Mouse (Mus musculus): ENCODE measurements at regions not wholly inside any gene's neighbourhood (a gene's known extent, or its start where the extent isn't known, plus 50 kb on each side); places are given as distances from the start of the nearest gene placed in this dataset.

DNA sequence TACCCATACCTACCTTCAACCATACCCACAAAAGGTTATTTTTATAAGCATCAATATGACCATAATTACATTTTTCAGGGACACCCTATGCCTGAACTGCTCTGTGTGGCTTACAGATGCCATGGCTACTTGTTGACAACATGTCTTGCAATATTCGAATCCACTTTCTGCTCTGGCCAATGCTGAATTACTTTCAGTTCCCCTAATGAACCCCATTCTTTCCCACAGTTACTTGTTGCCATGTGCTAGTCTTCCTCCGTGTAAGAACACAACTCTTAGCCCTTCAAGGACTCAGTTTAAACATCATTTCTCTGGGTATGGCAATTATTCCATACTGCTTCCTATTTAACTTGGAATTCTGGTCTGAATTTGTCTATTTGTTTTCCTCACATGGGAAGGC, 110.4 kb upstream of the Prdm1 start:
- Histone ChIP-seq H3K4me2 (replicated peaks; ENCODE audit: low read depth) (no peak overlapping the region), H3K36me3 (ENCODE audit: control insufficient read depth, insufficient read depth) (no peaks in the 10 kb centered on the region), H3K27me3 (replicated peaks; ENCODE audit: control insufficient read depth, insufficient read depth, low read length) (no peaks in the 10 kb centered on the region), H3K4me1 (replicated peaks; ENCODE audit: control insufficient read depth, insufficient read depth, low read length) (no peaks in the 10 kb centered on the region), H3K27ac (ENCODE audit: low read depth, low read length) (no peak overlapping the region), H3K4me3 (ENCODE audit: low read depth, low read length) (no peak overlapping the region), H3K9ac (ENCODE audit: low read depth, low read length) (no peak overlapping the region), H3K9me3 (ENCODE audit: control insufficient read depth) (no peaks in the 10 kb centered on the region)
- WGBS: 84% methylated on average over 2 of the region's 2 CpGs
- ATAC-seq: no peak
- TF ChIP-seq CTCF (IDR thresholded peaks at IDR 0.05; ENCODE audit: low read depth): no peak

DNA sequence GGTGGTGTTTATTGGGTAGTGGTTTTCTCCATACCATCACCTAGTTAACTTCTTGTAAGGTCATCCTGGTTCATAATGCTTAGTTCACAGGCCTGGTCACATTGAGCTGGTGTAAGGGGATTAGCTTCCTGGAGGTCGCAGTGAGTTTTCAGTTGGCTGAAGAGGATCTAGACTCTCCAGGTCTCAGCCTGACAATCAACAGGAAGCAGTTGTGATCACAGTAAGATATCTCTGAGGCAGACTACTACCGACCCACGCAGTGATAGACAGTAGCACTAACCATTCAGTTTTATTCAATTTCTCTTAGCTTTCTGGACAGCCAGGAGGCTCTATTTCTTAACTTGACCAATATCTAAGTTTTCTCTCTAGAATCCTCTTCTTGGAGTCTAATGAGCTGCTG, 108.5 kb upstream of the Prdm1 start:
- no peaks in the 10 kb centered on the region for H3K36me3 ChIP-seq (ENCODE audit: control insufficient read depth, insufficient read depth)
- no peak for TF ChIP-seq CTCF (IDR thresholded peaks at IDR 0.05; ENCODE audit: low read depth)
- H3K9me3 ChIP-seq (ENCODE audit: control insufficient read depth): no peaks in the 10 kb centered on the region
- no peak for ATAC-seq
- H3K9ac ChIP-seq (ENCODE audit: low read depth, low read length): no peak overlapping the region
- H3K4me3 ChIP-seq (ENCODE audit: low read depth, low read length): no peak overlapping the region
- WGBS: 74% methylated on average over 3 of the region's 3 CpGs
- no peaks in the 10 kb centered on the region for H3K27me3 ChIP-seq (replicated peaks; ENCODE audit: control insufficient read depth, insufficient read depth, low read length)
- no peak overlapping the region for H3K4me2 ChIP-seq (replicated peaks; ENCODE audit: low read depth)
- H3K4me1 ChIP-seq (replicated peaks; ENCODE audit: control insufficient read depth, insufficient read depth, low read length): no peaks in the 10 kb centered on the region
- no peak overlapping the region for H3K27ac ChIP-seq (ENCODE audit: low read depth, low read length)

DNA sequence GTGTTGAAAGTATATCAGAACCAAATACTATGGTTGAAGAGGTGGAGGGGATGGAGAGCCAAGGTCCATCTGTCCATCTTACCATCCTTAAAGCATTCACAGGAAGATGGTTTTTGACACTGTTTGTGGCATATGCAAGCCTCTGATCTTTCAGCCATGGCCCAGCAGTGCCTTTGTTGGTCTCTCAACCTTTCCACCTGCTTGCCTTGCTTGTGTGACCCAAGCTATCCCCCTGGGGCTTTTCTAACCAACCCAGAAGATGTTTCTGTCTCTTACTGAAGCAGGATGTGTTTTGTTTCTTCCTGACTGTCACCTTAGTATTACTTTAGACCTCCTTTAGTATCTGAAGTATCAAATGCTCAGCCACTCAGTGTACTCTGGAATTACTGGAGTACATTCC, 107.8 kb upstream of the Prdm1 start:
- no peak overlapping the region for H3K9ac ChIP-seq (ENCODE audit: low read depth, low read length)
- H3K9me3 ChIP-seq (ENCODE audit: control insufficient read depth): no peaks in the 10 kb centered on the region
- ATAC-seq: no peak
- no peak overlapping the region for H3K4me2 ChIP-seq (replicated peaks; ENCODE audit: low read depth)
- no peaks in the 10 kb centered on the region for H3K36me3 ChIP-seq (ENCODE audit: control insufficient read depth, insufficient read depth)
- H3K4me1 ChIP-seq (replicated peaks; ENCODE audit: control insufficient read depth, insufficient read depth, low read length): no peaks in the 10 kb centered on the region
- H3K27ac ChIP-seq (ENCODE audit: low read depth, low read length): no peak overlapping the region
- TF ChIP-seq CTCF (IDR thresholded peaks at IDR 0.05; ENCODE audit: low read depth): no peak
- H3K4me3 ChIP-seq (ENCODE audit: low read depth, low read length): no peak overlapping the region
- no peaks in the 10 kb centered on the region for H3K27me3 ChIP-seq (replicated peaks; ENCODE audit: control insufficient read depth, insufficient read depth, low read length)

DNA sequence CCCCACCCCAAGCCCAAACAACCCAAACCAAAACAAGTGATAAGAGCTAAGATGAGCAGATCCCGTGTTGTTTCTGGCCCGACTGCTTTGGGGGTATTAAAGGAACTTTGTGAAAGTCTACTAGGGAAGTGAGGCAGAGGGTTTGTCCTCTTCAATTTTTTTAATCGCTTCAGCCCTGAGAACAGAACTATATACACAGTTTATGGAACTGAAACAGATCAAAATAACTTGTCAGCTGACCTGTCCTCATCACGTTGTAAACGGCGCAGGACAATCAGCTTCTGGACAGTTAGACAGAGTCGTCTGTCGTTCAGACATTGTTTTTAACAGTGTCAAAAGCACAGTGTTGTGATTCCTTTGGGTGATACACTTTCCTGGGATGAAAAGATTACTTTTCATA, 103.3 kb upstream of the Prdm1 start:
- H3K9me3 ChIP-seq (ENCODE audit: control insufficient read depth): no peaks in the 10 kb centered on the region
- no peak overlapping the region for H3K27ac ChIP-seq (ENCODE audit: low read depth, low read length)
- ATAC-seq: no peak
- no peak overlapping the region for H3K9ac ChIP-seq (ENCODE audit: low read depth, low read length)
- H3K4me3 ChIP-seq (ENCODE audit: low read depth, low read length): no peak overlapping the region
- WGBS: 59% methylated on average over 8 of the region's 8 CpGs
- H3K4me2 ChIP-seq (replicated peaks; ENCODE audit: low read depth): no peak overlapping the region
- H3K36me3 ChIP-seq (ENCODE audit: control insufficient read depth, insufficient read depth): no peaks in the 10 kb centered on the region
- TF ChIP-seq CTCF (IDR thresholded peaks at IDR 0.05; ENCODE audit: low read depth): no peak
- no peaks in the 10 kb centered on the region for H3K4me1 ChIP-seq (replicated peaks; ENCODE audit: control insufficient read depth, insufficient read depth, low read length)
- no peaks in the 10 kb centered on the region for H3K27me3 ChIP-seq (replicated peaks; ENCODE audit: control insufficient read depth, insufficient read depth, low read length)

DNA sequence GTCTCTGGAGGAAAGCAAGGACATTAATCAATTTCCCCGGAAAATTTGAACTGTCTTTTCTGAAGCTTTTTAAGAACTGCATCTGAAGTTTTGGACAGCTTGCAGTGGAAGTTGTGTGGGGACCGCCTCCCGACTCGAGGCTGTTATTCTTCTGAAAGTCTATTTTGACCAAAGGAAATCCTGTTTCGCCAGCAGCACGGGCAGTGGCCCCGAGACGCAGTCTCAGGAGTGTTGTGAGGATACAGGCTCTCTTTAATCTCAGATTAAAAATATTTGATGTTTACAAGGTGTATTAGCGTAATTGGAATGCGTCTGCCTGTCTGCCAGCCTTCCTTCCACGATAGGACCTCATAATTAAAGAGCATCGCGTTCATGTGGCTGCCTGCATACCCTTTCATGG, 102.2 kb upstream of the Prdm1 start:
- no peaks in the 10 kb centered on the region for H3K27me3 ChIP-seq (replicated peaks; ENCODE audit: control insufficient read depth, insufficient read depth, low read length)

DNA sequence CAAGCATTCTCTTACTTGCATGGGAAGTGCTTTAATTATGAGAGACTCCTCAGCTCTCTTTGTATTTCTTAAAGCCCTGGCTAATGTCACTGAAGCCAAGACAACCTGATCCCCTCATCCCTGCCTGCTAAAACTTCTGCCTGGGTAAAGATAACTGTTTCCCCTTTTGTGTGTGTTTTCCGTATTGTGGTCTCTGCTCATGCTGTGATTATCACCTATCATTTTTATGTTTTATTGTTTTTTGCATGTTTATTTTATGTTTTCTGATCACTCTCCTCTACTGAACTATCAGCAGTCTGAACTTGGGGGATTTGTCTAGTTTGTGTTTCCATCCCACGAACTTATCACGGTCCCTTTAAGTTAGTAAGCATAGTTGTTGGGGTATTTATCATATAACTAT, 100.1 kb upstream of the Prdm1 start:
- H3K27ac ChIP-seq (ENCODE audit: low read depth, low read length): no peak overlapping the region
- TF ChIP-seq CTCF (IDR thresholded peaks at IDR 0.05; ENCODE audit: low read depth): no peak
- H3K4me3 ChIP-seq (ENCODE audit: low read depth, low read length): no peak overlapping the region
- no peaks in the 10 kb centered on the region for H3K27me3 ChIP-seq (replicated peaks; ENCODE audit: control insufficient read depth, insufficient read depth, low read length)
- no peak overlapping the region for H3K4me2 ChIP-seq (replicated peaks; ENCODE audit: low read depth)
- H3K4me1 ChIP-seq (replicated peaks; ENCODE audit: control insufficient read depth, insufficient read depth, low read length): no peaks in the 10 kb centered on the region
- ATAC-seq: no peak
- 90% methylated on average over 3 of the region's 3 CpGs for WGBS
- no peak overlapping the region for H3K9ac ChIP-seq (ENCODE audit: low read depth, low read length)
- H3K9me3 ChIP-seq (ENCODE audit: control insufficient read depth): no peaks in the 10 kb centered on the region
- no peaks in the 10 kb centered on the region for H3K36me3 ChIP-seq (ENCODE audit: control insufficient read depth, insufficient read depth)

More for the DNA sequence above, 102.2 kb upstream of the Prdm1 start:
- ATAC-seq: no peak
- Histone ChIP-seq H3K27ac (ENCODE audit: low read depth, low read length) (no peak overlapping the region), H3K36me3 (ENCODE audit: control insufficient read depth, insufficient read depth) (no peaks in the 10 kb centered on the region), H3K4me3 (ENCODE audit: low read depth, low read length) (no peak overlapping the region), H3K4me2 (replicated peaks; ENCODE audit: low read depth) (no peak overlapping the region), H3K9ac (ENCODE audit: low read depth, low read length) (no peak overlapping the region), H3K9me3 (ENCODE audit: control insufficient read depth) (no peaks in the 10 kb centered on the region), H3K4me1 (replicated peaks; ENCODE audit: control insufficient read depth, insufficient read depth, low read length) (no peaks in the 10 kb centered on the region)
- WGBS: 70% methylated on average over 13 of the region's 13 CpGs
- TF ChIP-seq CTCF (IDR thresholded peaks at IDR 0.05; ENCODE audit: low read depth): no peak

DNA sequence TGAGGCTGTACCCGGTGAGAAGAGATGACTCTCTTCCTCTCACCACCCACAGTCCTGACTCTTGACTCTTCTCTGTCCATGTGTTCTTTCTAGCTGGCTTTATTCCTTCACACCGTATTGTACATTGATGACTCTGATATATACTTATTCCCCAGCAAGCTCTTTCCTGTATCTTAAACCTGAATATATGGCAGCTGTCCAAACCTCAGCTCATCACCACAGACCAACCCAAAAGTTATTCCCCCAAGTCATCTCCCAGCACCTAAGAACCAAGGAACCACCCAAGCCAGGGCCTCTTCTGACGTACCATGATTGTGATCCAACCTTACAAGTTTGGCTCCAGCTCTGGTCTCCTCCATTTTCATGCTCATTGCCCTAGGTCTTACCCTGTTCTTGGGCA, 99.1 kb upstream of the Prdm1 start:
- Histone ChIP-seq H3K9ac (ENCODE audit: low read depth, low read length) (no peak overlapping the region), H3K27me3 (replicated peaks; ENCODE audit: control insufficient read depth, insufficient read depth, low read length) (no peaks in the 10 kb centered on the region), H3K4me1 (replicated peaks; ENCODE audit: control insufficient read depth, insufficient read depth, low read length) (no peaks in the 10 kb centered on the region), H3K4me2 (replicated peaks; ENCODE audit: low read depth) (no peak overlapping the region), H3K36me3 (ENCODE audit: control insufficient read depth, insufficient read depth) (no peaks in the 10 kb centered on the region), H3K4me3 (ENCODE audit: low read depth, low read length) (no peak overlapping the region), H3K9me3 (ENCODE audit: control insufficient read depth) (no peaks in the 10 kb centered on the region), H3K27ac (ENCODE audit: low read depth, low read length) (no peak overlapping the region)
- WGBS: 97% methylated on average over 3 of the region's 3 CpGs
- no peak for ATAC-seq
- no peak for TF ChIP-seq CTCF (IDR thresholded peaks at IDR 0.05; ENCODE audit: low read depth)

Measured in intestine, postnatal 0 days (tissue).